Mouse (Mus musculus) G1E (cell line): ENCODE measurements around the gene Gm9774.

Experiments used
- CTCF ChIP-seq: IDR thresholded peaks from 2 replicates; pipeline ENCODE4 v1.5.1; 2012; ENCODE audit warnings: low read depth, low read length, inconsistent platforms, mixed read lengths
- GATA1 ChIP-seq: IDR thresholded peaks from 2 replicates; pipeline ENCODE4 v1.6.1; 2012; ENCODE audit warnings: borderline replicate concordance, low read length, inconsistent platforms, mixed read lengths
- TAL1 ChIP-seq: conservative IDR thresholded peaks from 2 replicates; pipeline ENCODE4 v1.6.1; 2012; ENCODE audit warnings: low read depth, low read length, inconsistent platforms, mixed read lengths

- TF ChIP-seq CTCF = no peak
- no peak for TF ChIP-seq TAL1
- TF ChIP-seq GATA1 = no peak
Observed at GRCm38 (mm10) chr3:92432282-92432681, 3.1 kb upstream of the Gm9774 start, which contains the start of gene Sprr2k.
